Mouse (Mus musculus): Measurements from ENCODE around the gene Vezt.

DNA sequence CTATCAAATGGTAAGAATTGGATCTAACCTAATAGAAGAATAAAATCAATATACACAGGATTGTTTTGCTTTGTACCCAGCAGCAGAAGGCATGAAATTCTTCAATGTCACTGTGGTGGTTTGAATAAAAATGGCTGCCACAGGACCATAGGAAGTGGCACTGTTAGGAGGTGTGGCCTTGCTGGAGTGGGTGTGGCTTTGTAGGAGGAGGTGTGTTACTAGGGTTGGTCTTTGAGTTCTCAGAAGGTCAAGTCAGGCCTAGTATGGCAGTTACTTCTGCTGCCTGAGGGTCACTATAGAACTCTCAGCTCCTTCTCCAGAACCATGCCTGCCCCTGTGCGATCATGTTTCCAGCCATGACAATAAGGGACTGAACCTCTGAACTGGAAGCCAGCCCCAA is 40.5 kb downstream of the Vezt start:
- TF ChIP-seq POU5F1 (IDR thresholded peaks at IDR 0.05; ENCODE audit: borderline replicate concordance, low read length): no peak
- no peak for TF ChIP-seq CTCF (conservative IDR thresholded peaks at IDR 0.05; ENCODE audit: low read length)

Measured in E14TG2a.4 (cell line).